Mouse (Mus musculus) small intestine, adult 2 months (tissue): ENCODE results near the gene Otud5. TPM values are rescaled to one million over a fixed set of nuclear protein-coding genes. Genes with fewer than 3 reads are reported as not detected.
A peak's percentile ranks its signal among the peaks of the same experiment; 100 is the strongest.

Source experiments
- H3K27ac ChIP-seq: fragments of 200-500 bp; 2 replicates; pipeline ENCODE4 v1.5.1; 2012; ENCODE audit warnings: low read depth, low read length, control low read depth, inconsistent platforms; ENCODE audit not compliant: insufficient read depth
- H3K27me3 ChIP-seq: fragments of 200-500 bp; 2 replicates; pipeline ENCODE4 v1.6.1; 2012; ENCODE audit warnings: mild to moderate bottlenecking, moderate library complexity, low read length, inconsistent platforms; ENCODE audit not compliant: control insufficient read depth, insufficient read depth
- H3K36me3 ChIP-seq: fragments of 200-500 bp; 2 replicates; pipeline ENCODE4 v1.6.1; 2012; ENCODE audit warnings: mild to moderate bottlenecking, low read length, control low read depth, inconsistent platforms; ENCODE audit not compliant: control insufficient read depth, insufficient read depth
- H3K4me1 ChIP-seq: fragments of 200-500 bp; 2 replicates; pipeline ENCODE4 v1.6.1; 2012; ENCODE audit warnings: low read length, inconsistent platforms, mixed read lengths; ENCODE audit not compliant: control insufficient read depth, insufficient read depth, insufficient read length
- H3K4me3 ChIP-seq: fragments of 200-500 bp; 2 replicates; pipeline ENCODE4 v1.5.1; 2012; ENCODE audit warnings: low read depth, mild to moderate bottlenecking, control low read depth, inconsistent platforms, low read length, moderate library complexity
- CTCF ChIP-seq: fragments of 200-500 bp; IDR thresholded peaks from 2 replicates; pipeline ENCODE4 v1.5.1; 2012; ENCODE audit warnings: low read depth, mild to moderate bottlenecking, control low read depth, inconsistent platforms, low read length, moderate library complexity, mixed read lengths; ENCODE audit not compliant: insufficient replicate concordance, insufficient read length; ENCODE audit errors: extremely low read depth
- POLR2A ChIP-seq: fragments of 200-500 bp; IDR thresholded peaks from 2 replicates; pipeline ENCODE4 v1.6.1; 2012; ENCODE audit warnings: low read depth, mild to moderate bottlenecking, control low read depth, inconsistent platforms, low read length, moderate library complexity
- WGBS: fragments of 180-500 bp; shearing (Covaris S2); methylation state at CpG from one replicate; pipeline ENCODE4 v1.1.7; 2018; 5-methylcytosine and 5-hydroxymethylcytosine counted together
- polyA plus RNA-seq: library from polyadenylated mRNA; depleted of rRNA; stranded (reverse); fragments of >200 nt; gene quantifications from 2 replicates; pipeline ENCODE4 v1.2.3, GENCODE M21; 2012

Otud5 gene
- polyA plus RNA-seq, 1 experiment = 45.8 TPM

DNA sequence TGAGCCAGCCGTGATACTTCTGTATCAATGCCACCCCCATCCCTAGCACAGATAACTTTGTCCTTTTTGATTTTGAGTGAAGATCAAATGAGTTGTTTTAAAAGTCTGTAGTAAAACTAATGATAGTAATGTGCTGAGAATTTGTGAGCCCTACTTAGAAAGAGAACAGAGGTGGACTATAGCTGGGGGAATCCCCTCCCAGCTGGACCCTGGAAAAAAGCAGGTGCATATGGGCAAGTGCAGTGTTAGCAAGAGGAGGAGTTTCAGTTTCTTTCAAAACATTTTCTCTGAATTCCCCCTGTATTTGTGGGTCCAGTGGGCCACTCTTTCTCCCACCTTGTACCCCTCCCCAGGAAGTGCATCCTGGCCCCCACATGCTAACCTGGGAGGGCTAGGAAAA, 22.0 kb downstream of the Otud5 start:
- Histone ChIP-seq H3K36me3 (peaks cover 15% of the 10 kb centered on the region), H3K4me3 (no peak overlapping the region), H3K27ac (no peak overlapping the region), H3K4me1 (0 out of 2 replicates have a peak, but pooled peaks cover 2% of the 10 kb centered on the region), H3K27me3 (no peaks in the 10 kb centered on the region)
- TF ChIP-seq POLR2A (no peak), CTCF (no peak)
- WGBS = 81% methylated on average over 1 of the region's 1 CpGs

DNA sequence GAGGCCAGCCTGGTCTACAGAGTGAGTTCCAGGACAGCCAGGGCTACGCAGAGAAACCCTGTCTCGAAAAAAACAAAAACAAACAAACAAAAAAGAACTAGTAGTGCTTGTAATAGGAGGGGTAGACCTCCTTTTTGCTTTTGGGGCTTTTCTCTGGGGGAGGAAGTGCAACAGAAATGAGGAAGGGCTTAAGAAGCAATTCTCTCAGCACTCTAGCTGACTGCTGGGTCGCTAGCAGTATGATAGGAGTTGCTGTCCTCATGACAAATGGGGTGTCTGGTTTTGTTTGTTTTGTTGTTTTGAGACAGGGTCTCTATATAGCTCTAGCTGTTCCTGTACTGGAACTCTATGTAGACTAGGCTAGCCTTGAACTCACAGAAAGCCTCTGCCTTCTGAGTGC, 23.4 kb downstream of the Otud5 start:
- no peak overlapping the region for H3K4me3 ChIP-seq
- peaks cover 17% of the 10 kb centered on the region for H3K36me3 ChIP-seq
- TF ChIP-seq CTCF (no peak), POLR2A (no peak)
- H3K4me1 ChIP-seq = 0 out of 2 replicates have a peak, but pooled peaks cover 2% of the 10 kb centered on the region
- WGBS = 70% methylated on average over 3 of the region's 3 CpGs
- no peaks in the 10 kb centered on the region for H3K27me3 ChIP-seq
- H3K27ac ChIP-seq = peak overlapping the region; percentile 51; the same call in 1 of the 2 replicates

DNA sequence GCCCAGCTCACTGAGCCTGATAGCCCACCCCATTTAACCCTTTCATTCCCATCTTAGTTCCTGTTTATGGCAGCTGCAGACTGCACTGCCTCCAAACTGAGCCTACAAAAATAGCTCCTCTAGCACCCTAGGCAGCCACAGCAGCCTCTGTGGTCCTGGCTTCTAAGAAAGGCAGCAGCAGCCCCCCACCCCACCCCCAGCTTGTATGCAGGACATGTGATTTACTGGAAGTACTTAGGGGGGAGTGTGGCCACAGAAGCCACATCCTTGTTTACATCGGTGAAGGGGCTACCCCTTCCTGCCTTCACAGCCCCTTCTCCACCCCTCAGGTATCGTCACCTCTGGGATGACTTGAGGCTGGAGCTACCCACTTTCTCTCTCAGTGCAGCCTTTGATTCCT, 24.2 kb downstream of the Otud5 start:
- 0 out of 2 replicates have a peak, but pooled peaks cover 2% of the 10 kb centered on the region for H3K4me1 ChIP-seq
- peaks cover 17% of the 10 kb centered on the region for H3K36me3 ChIP-seq
- no peak for TF ChIP-seq POLR2A
- TF ChIP-seq CTCF = no peak
- H3K27ac ChIP-seq = peak overlapping the region; percentile 51; the same call in 1 of the 2 replicates
- WGBS = 59% methylated on average over 2 of the region's 2 CpGs
- H3K27me3 ChIP-seq = no peaks in the 10 kb centered on the region
- H3K4me3 ChIP-seq = no peak overlapping the region

DNA sequence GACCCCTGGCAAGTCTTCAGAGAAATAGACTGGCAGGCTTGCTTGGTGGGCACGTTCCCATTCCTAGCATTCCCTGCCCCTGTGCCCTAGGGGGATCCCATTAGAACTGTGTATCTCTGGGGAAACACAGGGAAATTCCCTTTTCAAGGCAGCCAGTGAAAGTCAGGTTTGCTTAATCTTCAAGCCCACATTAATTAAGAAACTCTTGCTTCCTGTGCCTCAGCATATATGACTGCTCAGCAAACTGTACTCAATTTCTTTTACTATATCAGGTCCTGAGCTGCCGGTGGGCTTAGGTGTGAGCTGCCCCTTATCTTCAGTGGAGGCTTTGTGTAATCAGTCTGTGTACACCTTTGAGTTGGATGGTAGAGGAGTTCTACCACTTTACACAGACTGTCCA, 24.6 kb downstream of the Otud5 start:
- 48% methylated on average over 2 of the region's 2 CpGs for WGBS
- 0 out of 2 replicates have a peak, but pooled peaks cover 2% of the 10 kb centered on the region for H3K4me1 ChIP-seq
- H3K4me3 ChIP-seq = no peak overlapping the region
- TF ChIP-seq POLR2A = no peak
- TF ChIP-seq CTCF = no peak
- H3K27me3 ChIP-seq = no peaks in the 10 kb centered on the region
- peaks cover 17% of the 10 kb centered on the region for H3K36me3 ChIP-seq
- no peak overlapping the region for H3K27ac ChIP-seq

- H3K27ac ChIP-seq = no peak overlapping the region
- H3K36me3 ChIP-seq = peaks cover 21% of the 10 kb centered on the region
- TF ChIP-seq POLR2A (no peak), CTCF (no peak)
- WGBS = 95% methylated on average over 1 of the region's 1 CpGs
- no peak overlapping the region for H3K4me3 ChIP-seq
- no peaks in the 10 kb centered on the region for H3K27me3 ChIP-seq
- no peaks in the 10 kb centered on the region for H3K4me1 ChIP-seq
These were observed 26.0 kb downstream of the Otud5 start for GRCm38 (mm10) chrX:7867141-7867540.

DNA sequence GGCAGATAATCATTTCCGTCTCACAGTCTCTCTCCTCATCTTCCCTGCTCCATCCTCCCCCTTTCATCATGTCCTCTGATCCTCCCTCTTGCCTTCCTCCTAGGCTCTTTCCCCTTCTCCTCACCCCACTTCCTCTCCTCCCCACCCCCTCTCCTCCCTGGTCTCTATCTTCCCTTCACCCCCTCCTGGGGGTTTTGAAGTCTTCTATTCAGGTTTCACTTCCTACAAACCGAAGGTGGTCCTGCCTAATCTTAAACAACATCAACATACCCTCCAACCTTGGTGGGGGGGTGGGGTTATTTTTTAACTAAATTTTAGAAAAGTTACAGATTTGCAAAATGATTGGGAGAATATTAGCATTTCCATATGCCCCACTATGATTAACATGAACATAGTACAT, 27.3 kb downstream of the Otud5 start:
- Histone ChIP-seq H3K27ac (no peak overlapping the region), H3K36me3 (peaks cover 33% of the 10 kb centered on the region), H3K4me3 (no peak overlapping the region), H3K4me1 (no peaks in the 10 kb centered on the region), H3K27me3 (no peaks in the 10 kb centered on the region)
- no peak for TF ChIP-seq CTCF
- TF ChIP-seq POLR2A = no peak
- WGBS = 52% methylated on average over 2 of the region's 2 CpGs

DNA sequence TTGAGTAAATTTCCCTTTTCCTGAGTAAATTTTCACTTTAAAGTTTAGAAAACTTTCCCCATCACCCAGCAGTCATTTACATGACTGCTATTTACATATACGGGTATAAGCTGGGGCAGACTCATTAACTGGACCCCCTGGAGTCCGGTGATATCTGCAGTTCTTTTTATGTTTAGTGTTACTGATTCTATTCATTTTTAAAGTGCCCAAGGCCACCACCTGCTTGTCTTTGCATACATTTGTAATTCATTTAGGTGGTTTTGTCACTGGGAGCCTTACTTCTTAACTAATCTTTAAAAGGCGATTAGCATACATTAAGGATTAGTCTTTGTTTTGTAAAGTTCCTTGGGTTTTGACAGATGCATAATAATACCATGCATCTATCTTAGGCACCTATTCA, 28.7 kb downstream of the Otud5 start:
- TF ChIP-seq POLR2A (no peak), CTCF (no peak)
- no peaks in the 10 kb centered on the region for H3K4me1 ChIP-seq
- H3K4me3 ChIP-seq = no peak overlapping the region
- H3K27ac ChIP-seq = no peak overlapping the region
- 47% methylated on average over 3 of the region's 3 CpGs for WGBS
- H3K36me3 ChIP-seq = peaks cover 38% of the 10 kb centered on the region
- H3K27me3 ChIP-seq = no peaks in the 10 kb centered on the region

- Histone ChIP-seq H3K4me1 (peaks cover 3% of the 10 kb centered on the region; the same call in 1 of the 2 replicates), H3K4me3 (peak within 1 kb of the TSS; percentile 80), H3K27me3 (no peaks in the 10 kb centered on the region), H3K36me3 (peaks cover 12% of the 10 kb centered on the region; the same call in 1 of the 2 replicates), H3K27ac (peak within 1 kb of the TSS; percentile 26)
- TF ChIP-seq POLR2A (peak; percentile 76; the same call in 1 of the 2 replicates), CTCF (no peak)
- WGBS = 12% methylated on average over 20 of the region's 38 CpGs
These were observed 36.8 kb downstream of the Otud5 start, which contains the start of gene Pim2 for GRCm38 (mm10) chrX:7878007-7878419. TSS of gene Pim2 (plus strand) at chrX:7878262.
